Mouse (Mus musculus) left cerebral cortex, postnatal 14 days (tissue): ENCODE data around the gene Lsm14b. TPM values are rescaled to one million over a fixed set of nuclear protein-coding genes. Genes with fewer than 3 reads are reported as not detected.

Experiments
- DNase-seq, 2 experiments: peaks; one replicate each; pipeline ENCODE4 v3.0.0; 2021 to 2022; ENCODE audit warnings: low spot score in 2 of 2, mixed read lengths in 1 of 2
- intact Hi-C: fragments of 180-260 bp; cut with DNase I; formaldehyde crosslinking; loops from one replicate; pipeline ENCODE4 v1.15.1; 2025
- long read RNA-seq, 2 experiments: library from polyadenylated mRNA; stranded (forward); transcript quantifications; one replicate each; pipeline ENCODE4 v2.0.0; 2021
- total RNA-seq, 2 experiments: library from RNA; stranded (reverse); gene quantifications; 2 replicates each; pipeline ENCODE4 v1.2.3; 2021

Gene Lsm14b
- total RNA-seq = 100 to 1,000 TPM; 129 to 133 TPM
- long read RNA-seq, experiment 1, partial matches to known transcripts = 0 of 3 reads
- long read RNA-seq, experiment 1, other reads (novel, unspliced or antisense) = 3 of 3 reads
- long read RNA-seq, experiment 2, partial matches to known transcripts = 2 of 10 reads
- long read RNA-seq, experiment 2, other reads (novel, unspliced or antisense) = 8 of 10 reads

GRCm38 (mm10) chr2:180024401-180025098, at the start of gene Lsm14b:
Lsm14b (plus strand) TSS chr2:180024987.
- intact Hi-C loops = loop anchor here (1.0 to 2.0 kb wide), 2 partner anchors 18 to 48 kb away; partner anchors contain the start of genes Psma7, Ss18l1 and Taf4
- peak; percentile 98 to 99 for DNase-seq

DNA sequence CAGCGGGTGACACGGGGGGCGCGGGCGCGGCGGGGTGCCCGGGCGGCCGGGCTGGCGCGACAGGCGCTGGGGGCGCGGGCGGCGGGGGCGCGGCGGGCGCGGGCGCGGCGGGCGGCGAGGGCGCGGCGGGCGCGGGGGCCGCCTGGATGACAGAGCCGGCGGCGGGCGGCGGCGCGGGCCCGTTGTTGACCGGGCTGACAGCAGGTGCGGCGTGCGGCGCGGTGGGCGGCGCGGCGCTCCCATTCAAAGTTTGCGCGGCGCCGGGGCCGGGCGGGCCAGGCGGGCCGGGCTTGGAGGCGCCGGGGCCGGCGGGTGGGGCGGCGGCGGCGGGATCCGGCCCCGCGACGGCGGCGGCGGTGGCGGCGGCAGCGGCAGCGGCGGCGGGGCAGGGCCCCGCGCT, 48.9 kb upstream of the Lsm14b start:
- DNase-seq = peak in 1 of 2 experiments; percentile 46
- intact Hi-C loops = loop anchor here (2.0 to 5.0 kb wide), 2 partner anchors 49 to 66 kb away; partner anchors contain the start of genes Lsm14b, Psma7 and Ss18l1

DNA sequence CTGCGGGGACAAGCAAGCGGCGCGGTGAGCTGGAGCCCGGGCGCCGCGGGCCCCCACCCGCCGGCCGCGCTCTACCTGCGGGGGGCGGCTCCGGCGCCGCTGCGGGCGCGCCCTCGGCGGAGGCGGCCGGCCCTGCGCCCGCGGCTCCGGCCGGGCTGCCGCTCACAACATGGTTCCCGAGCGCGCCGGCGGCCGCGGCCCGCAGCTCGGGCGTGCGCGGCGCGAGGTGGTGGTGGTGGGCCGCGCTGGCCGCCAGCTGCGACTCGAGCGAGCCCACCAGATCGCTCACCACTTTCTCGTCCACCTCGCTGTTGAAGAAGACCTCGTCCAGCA, 48.5 kb upstream of the Lsm14b start:
- intact Hi-C loops = loop anchor here (2.0 to 5.0 kb wide), 2 partner anchors 49 to 66 kb away; partner anchors contain the start of genes Lsm14b, Psma7 and Ss18l1
- DNase-seq = no peak

DNA sequence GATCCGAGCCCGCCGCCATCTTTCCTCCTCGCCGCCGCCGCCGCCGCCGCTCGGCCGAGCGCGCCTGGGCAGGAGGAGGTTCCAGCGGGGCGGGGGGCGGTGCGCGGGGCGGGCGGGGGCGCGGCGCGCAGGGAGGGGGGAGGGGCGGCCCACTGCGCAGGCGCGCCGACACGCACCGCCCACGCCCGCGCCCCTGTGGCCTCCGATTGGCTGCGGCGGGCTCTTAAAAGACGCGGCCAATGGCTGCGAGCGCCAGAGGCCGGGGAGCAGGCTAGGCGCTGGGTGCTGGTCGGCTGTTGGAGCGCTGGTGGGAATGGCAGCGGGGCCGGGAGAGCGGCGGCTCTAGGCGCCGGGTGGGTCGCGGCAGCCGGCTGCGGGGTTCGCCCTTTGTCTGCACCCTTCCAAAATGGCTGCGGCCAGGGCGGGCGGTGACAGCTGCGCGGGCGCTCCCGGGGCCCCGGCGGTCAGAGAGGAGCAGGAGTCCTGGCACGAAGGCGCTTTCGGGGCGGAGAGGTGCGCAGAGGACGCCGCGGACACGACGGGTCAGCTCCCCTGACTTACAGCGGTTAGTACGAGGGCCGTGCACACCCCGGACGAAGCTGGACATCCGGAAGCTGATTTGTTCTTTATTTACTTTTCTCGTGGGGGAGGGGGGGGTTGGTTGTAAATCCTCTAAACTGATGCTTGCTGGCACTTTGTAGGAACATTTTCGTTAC, 48.0 kb upstream of the Lsm14b start, which contains the start of gene Taf4:
Taf4 (minus strand) TSS at position 19 of the 716 bp plus-strand sequence.
- peak; percentile 84 to 90 for DNase-seq
- intact Hi-C loops = loop anchor here (2.0 to 5.0 kb wide), 2 partner anchors 48 to 66 kb away; partner anchors contain the start of genes Lsm14b, Psma7 and Ss18l1

DNA sequence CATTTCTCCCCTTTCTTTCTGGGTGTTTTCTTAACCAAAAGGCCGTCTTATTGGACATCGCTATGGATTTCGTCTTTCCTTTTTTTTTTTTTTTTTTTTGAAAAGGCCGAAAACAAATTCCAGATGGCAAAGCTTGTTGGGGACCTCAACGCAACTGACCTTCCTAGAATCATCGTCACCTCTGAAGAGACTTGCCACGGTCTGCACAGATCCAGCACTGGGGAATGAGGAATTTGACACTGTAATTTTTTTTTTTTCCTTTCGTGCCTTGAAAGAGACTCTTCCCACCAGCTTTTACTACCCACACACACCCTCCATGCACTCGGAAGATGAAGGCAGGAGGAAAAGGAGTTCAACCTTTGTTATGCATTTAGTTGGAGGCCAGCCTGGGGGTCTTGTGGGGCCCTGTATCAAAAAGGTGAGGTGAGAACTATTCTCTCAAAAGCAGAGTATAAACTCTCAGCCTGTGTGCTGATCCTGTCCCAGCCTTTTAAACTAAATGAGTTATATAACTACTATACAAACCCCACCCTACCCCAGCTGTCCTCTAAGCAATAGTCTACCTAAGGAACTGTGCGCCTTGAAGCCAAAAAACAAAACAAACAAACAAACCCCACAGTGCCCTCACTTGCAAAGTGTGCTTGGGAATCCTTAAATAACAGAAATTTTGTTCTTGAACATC, 47.3 kb upstream of the Lsm14b start:
- intact Hi-C loops = loop anchor here (2.0 to 5.0 kb wide), 2 partner anchors 47 to 65 kb away; partner anchors contain the start of genes Lsm14b, Psma7 and Ss18l1
- DNase-seq = no peak

GRCm38 (mm10) chr2:179978250-179978649, 46.5 kb upstream of the Lsm14b start:
- no peak for DNase-seq
- intact Hi-C loops = loop anchor here (5.0 kb wide), 1 partner anchor 64 kb away; the partner anchor contains the start of genes Psma7 and Ss18l1

DNA sequence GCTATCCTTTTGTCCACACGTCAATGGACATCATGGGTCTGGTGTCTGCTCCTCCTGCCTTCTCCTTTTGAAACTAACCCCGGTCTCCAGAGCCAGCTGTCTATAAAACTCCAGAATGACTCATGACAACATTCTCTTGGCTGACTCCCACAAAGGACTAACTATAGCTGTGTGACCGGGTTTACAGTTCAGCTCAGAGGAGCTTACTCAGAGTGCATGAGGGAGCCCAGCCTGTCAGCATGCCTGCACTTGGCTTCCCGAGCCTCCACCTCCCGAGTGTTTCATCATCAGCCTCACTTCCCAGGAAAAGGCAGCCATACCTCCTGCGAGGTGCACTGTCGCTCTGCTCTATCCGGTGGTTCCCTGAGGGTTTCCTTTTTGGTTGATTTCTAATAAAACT, 45.0 kb upstream of the Lsm14b start:
- peak in 1 of 2 experiments; percentile 40 for DNase-seq
- intact Hi-C loops = loop anchor here (5.0 kb wide), 1 partner anchor 62 kb away; the partner anchor contains the start of genes Psma7 and Ss18l1

DNA sequence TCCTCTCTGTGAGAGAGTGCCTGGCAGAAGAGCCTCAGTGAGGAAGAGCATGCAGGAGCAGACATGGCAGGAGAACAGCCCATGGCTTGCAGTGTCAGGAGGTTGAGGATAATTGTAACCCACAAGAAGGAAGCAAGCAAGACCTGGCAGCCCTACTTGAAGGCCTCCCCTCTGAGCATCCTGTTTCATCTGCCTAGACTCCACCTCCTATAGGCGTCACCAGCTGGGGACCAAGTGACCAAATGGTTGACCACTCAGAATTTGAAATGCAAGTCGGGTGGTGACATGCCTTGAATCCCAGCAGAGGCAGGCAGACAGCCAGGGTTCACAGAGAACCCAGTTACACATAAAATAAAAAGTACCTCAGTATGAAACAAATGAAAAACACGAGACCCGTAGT, 44.2 kb upstream of the Lsm14b start:
- intact Hi-C loops = no loop called here
- no peak for DNase-seq

DNA sequence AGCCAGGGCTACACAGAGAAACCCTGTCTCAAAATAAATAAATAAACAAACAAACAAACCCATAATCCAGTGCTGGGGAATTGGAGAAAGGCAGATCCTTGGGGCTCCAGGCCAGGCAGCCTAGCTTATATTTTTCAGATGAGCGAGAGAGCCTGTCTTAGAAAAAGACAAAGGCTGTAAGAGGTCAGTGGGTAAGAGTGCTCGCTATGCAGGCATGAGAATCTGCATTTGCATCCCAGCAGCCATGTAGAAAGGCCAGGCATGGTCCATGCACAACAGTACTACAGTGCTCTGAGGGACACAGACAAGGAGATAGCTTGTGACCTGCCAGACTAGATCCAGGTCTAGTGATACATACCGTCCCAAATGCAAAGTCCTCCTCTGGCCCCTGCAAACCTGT, 42.1 kb upstream of the Lsm14b start:
- intact Hi-C loops = no loop called here
- DNase-seq = no peak

GRCm38 (mm10) chr2:179984830-179985229, 40.0 kb upstream of the Lsm14b start:
- intact Hi-C loops = no loop called here
- no peak for DNase-seq

GRCm38 (mm10) chr2:179985695-179986094, 39.1 kb upstream of the Lsm14b start:
- intact Hi-C loops = no loop called here
- no peak for DNase-seq

- no peak for DNase-seq
- intact Hi-C loops = no loop called here
Observed at GRCm38 (mm10) chr2:179986437-179987022, 38.3 kb upstream of the Lsm14b start.

DNA sequence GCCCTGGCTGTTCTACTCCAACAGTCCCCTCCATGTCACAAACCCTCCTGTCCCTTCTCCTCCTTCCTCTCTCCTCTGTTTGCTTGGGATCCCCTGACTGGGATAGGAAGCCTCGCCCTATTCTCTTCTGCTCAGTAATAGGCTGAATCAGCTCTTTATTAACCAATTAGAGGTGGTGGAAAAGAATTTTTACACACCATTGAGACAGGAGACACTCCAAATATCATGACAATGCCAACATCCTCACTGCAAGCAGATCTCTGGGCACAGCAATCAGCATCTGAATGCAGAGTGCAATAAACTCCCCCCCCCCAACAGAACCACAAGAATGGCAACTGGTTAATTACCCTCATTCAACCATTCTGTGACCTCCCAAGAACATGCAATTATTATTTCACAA, 35.7 kb upstream of the Lsm14b start:
- DNase-seq = no peak
- intact Hi-C loops = no loop called here

- intact Hi-C loops = no loop called here
- DNase-seq = no peak
Observed at GRCm38 (mm10) chr2:179993071-179993470, 31.7 kb upstream of the Lsm14b start.

DNA sequence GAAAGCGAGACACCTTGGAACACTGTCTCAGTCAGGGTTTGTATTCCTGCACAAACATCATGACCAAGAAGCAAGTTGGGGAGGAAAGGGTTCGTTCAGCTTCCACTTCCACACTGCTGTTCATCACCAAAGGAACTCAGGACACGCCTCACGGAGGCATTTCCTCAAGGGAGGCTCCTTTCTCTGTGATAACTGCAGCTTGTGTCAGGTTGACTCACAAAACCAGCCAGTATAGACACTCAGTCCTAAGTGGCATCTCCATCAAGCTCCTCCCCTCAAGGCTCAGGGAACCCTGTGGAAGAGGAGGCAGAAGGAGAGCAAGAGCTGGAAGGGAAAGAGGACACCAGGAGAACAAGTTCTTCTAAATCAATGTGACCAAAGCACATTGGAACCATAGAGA, 26.4 kb upstream of the Lsm14b start:
- intact Hi-C loops = no loop called here
- no peak for DNase-seq

- DNase-seq = no peak
Observed at GRCm38 (mm10) chr2:180001635-180002034, 23.2 kb upstream of the Lsm14b start.

DNA sequence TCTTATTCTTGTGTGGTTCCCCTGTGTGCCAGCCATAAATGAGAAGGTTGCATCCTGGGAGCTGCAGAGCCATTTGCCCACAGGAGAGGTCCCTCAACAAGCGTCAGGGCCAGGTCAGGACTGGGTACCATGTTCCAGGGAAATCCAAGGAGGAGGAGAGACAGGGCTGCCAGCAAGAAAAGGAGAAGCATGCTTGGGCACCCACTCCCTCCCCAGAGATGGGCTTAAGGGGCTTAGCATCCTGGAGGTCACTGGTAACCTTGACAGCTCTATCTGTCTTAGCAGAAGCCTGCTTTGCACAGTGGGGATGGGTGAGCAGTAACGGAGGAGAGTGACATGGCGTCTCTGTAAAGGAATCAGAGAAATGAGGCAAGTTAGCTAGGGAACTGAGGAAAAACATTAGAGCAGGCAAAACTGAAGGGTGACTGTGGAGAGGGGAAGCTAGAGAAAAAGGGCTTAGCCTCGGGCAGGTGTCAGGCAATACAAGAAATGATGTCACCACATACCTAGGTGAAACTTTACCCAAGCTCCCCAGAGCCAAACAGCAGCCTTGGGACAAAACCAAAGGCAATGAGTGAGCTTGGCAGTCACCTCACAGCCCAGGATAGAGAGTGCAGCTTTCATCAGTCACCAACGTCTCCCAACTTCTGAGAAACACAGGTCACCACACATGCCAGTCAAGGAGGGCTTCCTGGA, 19.0 kb upstream of the Lsm14b start:
- intact Hi-C loops = no loop called here
- DNase-seq = no peak

More at GRCm38 (mm10) chr2:180001635-180002034, 23.2 kb upstream of the Lsm14b start:
- intact Hi-C loops = no loop called here

DNA sequence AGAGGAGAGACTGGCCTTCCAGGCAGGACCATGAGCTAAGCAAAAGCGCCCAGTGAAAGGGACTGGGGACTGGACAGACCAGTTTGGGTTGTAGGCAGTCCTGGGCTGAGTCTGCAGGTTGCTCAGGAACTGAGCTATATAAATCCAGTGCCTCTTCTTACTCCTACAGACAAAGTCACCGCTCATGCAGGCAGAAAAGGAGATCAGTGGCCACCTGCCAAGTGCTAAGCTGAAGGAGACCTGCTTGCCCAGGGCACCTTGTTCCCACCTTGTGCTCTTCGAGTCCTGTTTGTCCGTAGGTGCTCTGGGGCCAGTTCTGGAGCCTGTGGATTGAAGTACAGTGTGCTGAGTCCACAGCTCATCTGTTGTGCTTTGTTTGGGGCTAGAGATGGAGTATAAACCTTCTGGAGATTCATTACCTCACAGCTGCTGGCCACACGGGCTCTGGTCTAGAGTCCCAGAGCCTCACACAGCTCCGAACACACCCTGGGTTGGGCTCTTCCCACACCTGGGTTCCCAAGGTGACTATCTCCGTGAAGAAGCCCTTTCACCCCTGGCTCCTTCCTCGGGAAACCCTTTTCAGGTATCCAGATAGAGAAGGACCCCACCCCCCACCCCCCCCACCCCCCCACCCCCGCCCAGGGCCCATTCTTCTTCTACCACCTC, 18.3 kb upstream of the Lsm14b start:
- intact Hi-C loops = no loop called here
- DNase-seq = no peak
